Mouse (Mus musculus) forebrain, embryonic 12.5 days (tissue): ENCODE measurements at regions not wholly inside any gene's neighbourhood (a gene's known extent, or its start where the extent isn't known, plus 50 kb on each side); places are given as distances from the start of the nearest gene placed in this dataset.

Experiments used
- ATAC-seq: fragments of 200-750 bp; cut with Nextera tagmentation; 2 replicates; pipeline ENCODE4 v1.8.0; 2017; ENCODE audit warnings: moderate TSS enrichment; ENCODE audit not compliant: low FRiP score
- H3K27ac ChIP-seq: fragments of 300-500 bp; sonication (generic); 2 replicates; pipeline ENCODE4 v1.5.1; 2016; ENCODE audit warnings: mild to moderate bottlenecking
- H3K27me3 ChIP-seq: fragments of 300-500 bp; sonication (generic); 2 replicates; pipeline ENCODE4 v1.6.1; 2016; ENCODE audit warnings: mild to moderate bottlenecking
- H3K36me3 ChIP-seq: fragments of 300-500 bp; sonication (generic); replicated peaks from 2 replicates; pipeline ENCODE4 v1.6.1; 2016; ENCODE audit warnings: mild to moderate bottlenecking
- H3K4me1 ChIP-seq: fragments of 300-500 bp; sonication (generic); 2 replicates; pipeline ENCODE4 v1.6.1; 2016
- H3K4me2 ChIP-seq: fragments of 300-500 bp; sonication (generic); 2 replicates; pipeline ENCODE4 v1.6.1; 2016; ENCODE audit warnings: mild to moderate bottlenecking, moderate library complexity
- H3K4me3 ChIP-seq: fragments of 300-500 bp; sonication (generic); replicated peaks from 2 replicates; pipeline ENCODE4 v1.5.1; 2016; ENCODE audit warnings: mild to moderate bottlenecking
- H3K9ac ChIP-seq: fragments of 300-500 bp; sonication (generic); 2 replicates; pipeline ENCODE4 v1.6.1; 2016; ENCODE audit warnings: mild to moderate bottlenecking
- H3K9me3 ChIP-seq: fragments of 300-500 bp; sonication (generic); 2 replicates; pipeline ENCODE4 v1.6.1; 2016
- WGBS: fragments of 180-500 bp; shearing (Covaris S2); methylation state at CpG from one replicate; pipeline ENCODE4 v1.1.7; 2016; 5-methylcytosine and 5-hydroxymethylcytosine counted together

DNA sequence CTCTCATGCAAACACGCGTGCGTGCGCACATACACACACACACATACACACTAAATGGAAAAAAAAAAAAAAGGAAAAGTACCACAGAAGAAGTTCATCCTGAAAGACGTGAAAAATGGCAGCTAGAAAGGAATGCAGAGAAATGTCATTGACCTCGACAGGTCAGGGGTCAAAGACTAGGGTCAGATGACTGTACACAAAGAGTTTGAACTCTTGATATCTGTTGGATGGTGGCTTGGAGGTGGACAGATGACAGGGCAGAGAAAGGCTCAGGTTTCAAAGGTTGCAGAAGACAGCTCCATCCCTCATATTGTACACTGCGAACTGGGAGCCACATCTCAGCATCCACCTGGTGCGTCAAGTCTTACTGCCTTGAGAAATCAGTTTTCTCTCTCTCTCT is 112.5 kb downstream of the Cd83 start:
- Histone ChIP-seq H3K36me3 (no peaks in the 10 kb centered on the region), H3K27me3 (no peaks in the 10 kb centered on the region; the same call in 1 of the 2 replicates), H3K4me3 (no peak overlapping the region), H3K9me3 (no peaks in the 10 kb centered on the region), H3K9ac (no peak overlapping the region), H3K4me2 (no peak overlapping the region), H3K27ac (no peak overlapping the region), H3K4me1 (peaks cover 8% of the 10 kb centered on the region)
- WGBS: 94% methylated on average over 8 of the region's 8 CpGs
- ATAC-seq: no peak

DNA sequence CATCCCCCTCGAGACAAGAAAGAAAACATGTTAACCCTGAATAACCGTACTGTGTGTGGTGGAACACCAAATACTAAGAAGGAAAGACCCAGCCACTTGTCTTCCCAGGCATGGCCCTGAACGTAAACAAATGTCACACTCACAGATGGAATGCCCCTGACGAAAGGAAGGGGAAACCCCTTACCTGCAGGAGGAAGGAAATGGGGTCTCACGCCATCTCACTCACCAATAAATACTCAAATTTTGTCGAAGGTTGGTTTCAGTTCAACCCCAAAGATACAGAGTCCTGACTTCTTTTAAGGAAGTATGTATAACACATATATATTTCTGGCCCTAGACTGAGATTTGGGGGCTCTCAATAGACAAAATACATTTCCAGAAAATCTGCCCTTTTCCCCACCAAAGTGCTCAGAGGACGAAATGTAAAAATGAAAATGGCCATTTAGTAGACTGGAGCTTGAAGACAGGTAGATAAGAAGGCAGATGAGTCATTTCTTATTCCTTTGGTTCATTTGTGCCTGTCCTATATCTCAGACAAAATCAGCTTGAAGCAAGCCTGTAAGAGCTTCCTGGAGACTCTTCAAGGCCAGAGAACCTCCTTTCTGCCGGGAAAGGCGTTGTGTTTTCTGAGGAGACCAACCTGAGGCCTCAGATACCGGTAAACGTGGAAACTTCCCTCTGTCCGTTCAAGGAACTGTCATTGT is 114.1 kb downstream of the Cd83 start:
- Histone ChIP-seq H3K36me3 (no peaks in the 10 kb centered on the region), H3K27me3 (no peaks in the 10 kb centered on the region; the same call in 1 of the 2 replicates), H3K4me2 (no peak overlapping the region), H3K27ac (no peak overlapping the region), H3K4me3 (no peak overlapping the region), H3K9ac (no peak overlapping the region), H3K4me1 (peaks cover 5% of the 10 kb centered on the region), H3K9me3 (no peaks in the 10 kb centered on the region)
- ATAC-seq: no peak
- WGBS: 86% methylated on average over 12 of the region's 12 CpGs

DNA sequence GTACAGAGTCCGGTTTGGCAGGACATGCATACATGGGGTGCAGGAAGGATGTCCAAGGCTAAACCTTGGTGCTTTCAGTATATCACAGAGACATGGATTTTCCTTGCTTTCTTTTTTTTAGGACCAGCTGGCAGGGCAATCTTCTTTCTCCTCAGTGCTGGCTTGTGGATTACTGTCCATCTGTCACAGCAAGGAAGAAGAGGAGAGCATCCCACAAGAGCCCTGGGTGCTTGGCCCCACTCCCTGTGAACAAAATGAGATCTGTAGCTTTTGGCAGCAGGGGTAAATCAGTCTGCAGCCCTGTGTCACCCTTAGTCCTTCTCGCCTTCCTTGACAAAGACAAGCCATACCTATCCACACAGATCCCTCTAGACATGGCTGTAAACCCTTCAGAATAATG is 115.5 kb downstream of the Cd83 start:
- Histone ChIP-seq H3K27ac (no peak overlapping the region), H3K4me3 (no peak overlapping the region), H3K9ac (no peak overlapping the region), H3K36me3 (no peaks in the 10 kb centered on the region), H3K9me3 (no peaks in the 10 kb centered on the region), H3K27me3 (peaks cover 5% of the 10 kb centered on the region), H3K4me2 (no peak overlapping the region), H3K4me1 (peaks cover 11% of the 10 kb centered on the region)
- WGBS: 87% methylated on average over 2 of the region's 2 CpGs
- no peak for ATAC-seq

DNA sequence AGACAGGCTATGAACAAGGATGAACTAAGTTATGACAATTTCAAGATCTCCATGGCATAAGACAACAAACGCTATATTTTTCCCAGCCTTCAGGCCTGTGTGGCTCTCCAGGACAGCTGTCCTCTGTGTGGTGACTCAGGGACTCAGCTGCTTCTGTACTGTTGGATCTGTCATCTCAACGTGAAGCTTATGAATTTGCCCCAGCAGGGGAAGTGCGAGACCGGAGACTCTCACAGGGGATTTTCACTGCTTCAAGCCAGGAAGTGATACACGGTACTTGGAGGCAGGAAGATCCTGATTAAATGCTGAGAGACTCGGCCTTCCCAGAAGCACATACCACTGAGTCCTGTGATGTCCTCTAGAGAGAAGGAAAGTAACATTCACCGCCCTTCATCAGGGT is 116.2 kb downstream of the Cd83 start:
- Histone ChIP-seq H3K27me3 (peaks cover 6% of the 10 kb centered on the region), H3K27ac (no peak overlapping the region), H3K4me3 (no peak overlapping the region), H3K4me1 (peaks cover 9% of the 10 kb centered on the region), H3K9ac (no peak overlapping the region), H3K36me3 (no peaks in the 10 kb centered on the region), H3K9me3 (no peaks in the 10 kb centered on the region), H3K4me2 (no peak overlapping the region)
- ATAC-seq: no peak
- WGBS: 81% methylated on average over 7 of the region's 7 CpGs

DNA sequence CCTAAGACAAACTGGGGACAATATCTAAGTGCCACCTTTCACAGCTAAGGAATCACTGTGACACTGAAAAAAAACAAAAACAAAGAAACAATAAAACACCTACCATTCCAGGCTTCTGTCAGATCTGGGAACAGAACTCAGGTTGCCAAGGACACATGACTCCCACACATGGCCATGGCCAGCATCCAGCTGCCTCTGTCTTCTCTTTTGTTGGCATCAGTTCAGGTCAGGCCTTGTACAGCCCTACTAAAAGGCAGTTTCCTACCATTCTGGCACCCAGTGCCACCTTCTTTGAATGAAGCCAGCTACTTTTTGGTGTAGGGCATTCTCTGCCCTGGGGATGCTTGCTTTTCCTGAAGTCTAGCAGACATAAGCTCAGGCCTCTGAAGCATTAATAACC is 118.8 kb downstream of the Cd83 start:
- H3K4me1 ChIP-seq: peaks cover 17% of the 10 kb centered on the region
- no peak overlapping the region for H3K4me3 ChIP-seq
- no peak overlapping the region for H3K4me2 ChIP-seq
- no peaks in the 10 kb centered on the region for H3K36me3 ChIP-seq
- ATAC-seq: no peak
- peaks cover 6% of the 10 kb centered on the region for H3K27me3 ChIP-seq
- no peak overlapping the region for H3K27ac ChIP-seq
- no peak overlapping the region for H3K9ac ChIP-seq
- H3K9me3 ChIP-seq: no peaks in the 10 kb centered on the region

DNA sequence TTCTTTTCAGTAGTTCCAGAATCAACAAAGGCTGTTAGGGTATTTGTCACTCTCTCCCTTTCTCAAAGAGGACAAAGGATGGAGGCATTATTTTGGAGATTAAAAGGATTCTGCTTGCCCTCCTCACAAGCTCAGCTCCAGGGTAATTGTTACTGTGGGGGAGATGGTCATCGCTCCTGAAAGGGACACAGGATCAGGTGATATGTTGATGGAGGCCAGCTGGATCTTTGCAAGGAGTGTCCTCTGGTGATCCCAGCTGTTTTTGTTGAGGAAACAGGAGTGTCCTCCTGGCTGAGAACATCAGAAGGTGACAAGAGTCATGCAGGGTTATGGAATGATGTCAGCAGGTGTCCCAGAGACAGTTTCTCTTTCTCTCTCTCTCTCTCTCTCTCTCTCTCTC is 119.7 kb downstream of the Cd83 start:
- peaks cover 25% of the 10 kb centered on the region for H3K4me1 ChIP-seq
- no peak overlapping the region for H3K27ac ChIP-seq
- no peak for ATAC-seq
- H3K9ac ChIP-seq: no peak overlapping the region
- H3K9me3 ChIP-seq: no peaks in the 10 kb centered on the region
- H3K36me3 ChIP-seq: no peaks in the 10 kb centered on the region
- H3K27me3 ChIP-seq: peaks cover 14% of the 10 kb centered on the region
- H3K4me3 ChIP-seq: no peak overlapping the region
- no peak overlapping the region for H3K4me2 ChIP-seq
- 8% methylated on average over 1 of the region's 1 CpGs for WGBS

DNA sequence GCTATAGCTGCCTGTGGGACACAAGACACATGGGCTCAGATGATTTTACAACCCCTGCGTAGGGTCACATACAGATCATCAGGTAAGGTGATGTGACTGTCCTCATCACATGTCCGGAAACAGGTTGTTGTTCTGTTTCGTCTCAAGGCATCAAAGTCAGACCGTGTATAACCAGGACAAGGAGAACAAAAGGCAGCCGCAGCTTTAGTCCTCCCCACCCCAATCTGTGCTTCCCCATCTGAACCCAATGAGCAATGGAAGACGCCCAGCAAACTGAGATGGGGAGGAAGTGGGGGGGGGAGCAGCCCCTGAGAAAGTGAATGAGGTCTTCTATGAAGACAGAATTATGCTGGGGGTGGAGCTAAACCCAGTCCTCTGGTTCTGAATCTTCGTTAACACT is 121.7 kb downstream of the Cd83 start:
- ATAC-seq: no peak
- Histone ChIP-seq H3K9ac (no peak overlapping the region), H3K4me3 (no peak overlapping the region), H3K4me2 (no peak overlapping the region), H3K4me1 (peaks cover 31% of the 10 kb centered on the region), H3K36me3 (no peaks in the 10 kb centered on the region), H3K27me3 (peaks cover 14% of the 10 kb centered on the region), H3K27ac (no peak overlapping the region), H3K9me3 (no peaks in the 10 kb centered on the region)
- 76% methylated on average over 7 of the region's 7 CpGs for WGBS

DNA sequence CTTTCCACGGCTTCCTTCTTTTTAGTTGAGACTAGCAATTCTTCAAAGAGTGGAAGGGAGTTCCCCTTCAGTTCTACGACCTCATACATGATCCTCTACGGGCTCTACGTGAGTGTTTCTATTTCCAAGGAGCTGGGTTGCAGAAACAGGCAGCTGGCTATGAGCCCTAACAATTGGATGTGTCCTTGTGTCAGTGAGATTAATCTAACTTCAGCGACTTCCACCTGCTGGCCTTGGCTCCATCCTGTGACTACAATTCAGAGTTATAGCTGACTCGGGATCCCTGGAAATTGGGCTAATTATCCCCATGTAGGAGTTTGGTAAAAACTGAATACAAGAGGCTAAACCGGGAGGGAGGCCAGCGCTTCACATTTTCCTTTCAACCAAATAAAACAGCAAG is 122.8 kb downstream of the Cd83 start:
- Histone ChIP-seq H3K9me3 (no peaks in the 10 kb centered on the region), H3K36me3 (no peaks in the 10 kb centered on the region), H3K4me1 (peaks cover 31% of the 10 kb centered on the region), H3K4me3 (no peak overlapping the region), H3K27ac (no peak overlapping the region), H3K4me2 (no peak overlapping the region), H3K27me3 (peaks cover 14% of the 10 kb centered on the region), H3K9ac (no peak overlapping the region)
- no peak for ATAC-seq
- 67% methylated on average over 8 of the region's 8 CpGs for WGBS

DNA sequence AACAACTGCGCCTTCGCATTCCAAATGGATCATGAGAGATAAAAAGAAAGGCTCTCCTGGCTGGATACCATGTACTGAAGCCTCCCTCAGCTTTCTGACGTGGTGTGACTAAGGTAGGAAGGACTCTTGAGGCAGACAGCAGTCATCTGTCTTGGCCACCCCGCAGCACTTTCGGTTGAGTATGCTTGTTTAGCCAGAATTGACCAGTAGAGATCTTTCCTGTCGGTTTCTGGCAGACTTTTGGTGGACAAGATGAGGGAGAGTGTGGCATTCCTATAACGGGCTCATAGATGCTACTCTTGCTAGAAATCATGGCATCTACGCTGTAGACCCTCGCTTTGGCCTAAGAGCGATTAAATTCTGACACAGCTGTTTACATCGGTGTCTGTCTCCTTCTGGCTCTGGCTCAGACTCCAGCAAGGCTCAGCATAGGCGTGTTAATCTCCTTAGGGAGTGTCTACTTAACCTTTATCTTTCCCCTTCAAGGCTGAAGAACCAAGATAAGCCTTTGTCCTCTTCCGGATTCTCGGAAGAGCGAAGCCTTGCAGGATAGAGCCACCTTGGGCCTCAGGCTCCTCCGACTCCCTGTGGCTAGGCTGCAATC is 123.6 kb downstream of the Cd83 start:
- WGBS: 58% methylated on average over 16 of the region's 16 CpGs
- H3K4me2 ChIP-seq: no peak overlapping the region
- H3K4me1 ChIP-seq: peaks cover 31% of the 10 kb centered on the region
- no peak overlapping the region for H3K4me3 ChIP-seq
- no peak overlapping the region for H3K9ac ChIP-seq
- H3K36me3 ChIP-seq: no peaks in the 10 kb centered on the region
- H3K27me3 ChIP-seq: peaks cover 14% of the 10 kb centered on the region
- H3K9me3 ChIP-seq: no peaks in the 10 kb centered on the region
- no peak overlapping the region for H3K27ac ChIP-seq
- no peak for ATAC-seq

DNA sequence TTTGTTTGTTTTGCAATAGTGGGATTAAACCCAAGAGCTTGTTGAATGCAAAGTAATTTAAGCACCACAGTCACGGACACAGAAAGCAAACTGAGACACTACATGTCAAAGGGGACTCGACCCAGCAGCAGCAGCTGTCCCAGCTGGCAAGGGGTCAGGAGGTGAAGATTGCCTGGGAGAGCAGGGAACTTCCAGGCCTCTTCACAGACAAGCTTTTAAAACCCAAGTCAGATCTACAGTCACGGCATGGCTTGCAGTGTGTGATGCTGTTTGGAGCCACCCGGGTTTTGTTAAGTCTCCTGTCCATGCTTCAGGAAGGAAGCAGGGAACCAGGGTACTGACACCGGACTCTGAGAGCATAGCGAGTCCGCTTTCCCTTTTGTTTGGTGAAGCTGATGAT is 125.4 kb downstream of the Cd83 start:
- Histone ChIP-seq H3K36me3 (no peaks in the 10 kb centered on the region), H3K4me3 (no peak overlapping the region), H3K9me3 (0 out of 2 replicates have a peak, but pooled peaks cover 5% of the 10 kb centered on the region), H3K9ac (no peak overlapping the region), H3K4me1 (peaks cover 25% of the 10 kb centered on the region), H3K27ac (no peak overlapping the region), H3K27me3 (peaks cover 10% of the 10 kb centered on the region), H3K4me2 (no peak overlapping the region)
- no peak for ATAC-seq
- WGBS: 54% methylated on average over 7 of the region's 7 CpGs

DNA sequence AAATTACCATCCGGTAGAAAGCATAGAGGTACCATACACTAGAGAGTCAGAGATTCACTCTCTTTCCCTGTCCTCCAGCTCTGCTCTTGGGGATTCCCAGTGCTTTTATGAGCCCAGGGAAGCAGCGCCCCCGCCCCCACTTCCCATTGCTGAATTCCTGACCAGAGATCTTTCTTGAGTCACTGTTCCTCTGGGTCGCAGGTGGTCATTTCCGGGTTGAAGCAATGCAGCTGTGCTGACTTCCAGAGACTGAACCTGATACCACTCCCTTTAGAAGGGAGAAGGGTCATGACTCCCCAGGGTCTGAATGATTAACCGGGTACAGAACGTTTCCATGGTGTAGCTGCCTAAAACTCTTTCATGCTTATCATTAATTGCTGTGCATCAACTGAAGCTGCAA is 128.9 kb downstream of the Cd83 start:
- Histone ChIP-seq H3K4me3 (no peak overlapping the region), H3K4me1 (peaks cover 13% of the 10 kb centered on the region), H3K9ac (no peak overlapping the region), H3K9me3 (0 out of 2 replicates have a peak, but pooled peaks cover 8% of the 10 kb centered on the region), H3K27me3 (0 out of 2 replicates have a peak, but pooled peaks cover 8% of the 10 kb centered on the region), H3K36me3 (no peaks in the 10 kb centered on the region), H3K4me2 (no peak overlapping the region), H3K27ac (no peak overlapping the region)
- ATAC-seq: no peak
- WGBS: 65% methylated on average over 7 of the region's 7 CpGs

DNA sequence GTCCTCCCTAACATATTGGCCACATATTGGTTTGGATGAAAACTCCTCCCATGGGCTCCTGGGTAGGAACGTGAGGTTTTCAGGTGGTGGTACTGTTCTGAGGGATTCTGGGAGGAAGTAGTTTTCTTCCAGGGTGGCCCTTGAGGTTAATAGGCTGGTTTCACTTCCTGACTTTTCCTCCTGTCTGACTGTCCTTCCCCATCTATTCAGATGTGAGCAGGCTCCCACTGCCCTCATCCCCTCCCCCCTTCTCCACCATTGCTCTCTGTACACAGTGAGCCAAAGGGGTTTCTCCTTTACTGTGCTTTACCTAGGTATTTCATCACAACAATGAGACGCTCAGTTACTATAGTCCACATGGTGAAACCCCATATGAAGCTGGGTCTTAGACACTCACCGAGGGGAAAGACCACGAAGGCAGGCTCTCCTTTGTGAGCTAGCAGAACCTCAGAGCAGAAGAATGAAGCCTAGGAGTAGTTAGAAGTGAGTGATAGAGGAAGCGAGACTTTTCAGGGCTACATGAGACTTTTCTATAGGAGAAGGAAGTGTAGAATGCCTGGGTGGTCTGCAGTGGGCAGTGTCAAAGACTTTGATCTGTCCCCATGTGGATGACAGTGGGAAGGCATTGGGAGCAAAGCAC is 135.3 kb downstream of the Cd83 start:
- Histone ChIP-seq H3K27me3 (no peaks in the 10 kb centered on the region), H3K4me3 (no peak overlapping the region), H3K36me3 (no peaks in the 10 kb centered on the region), H3K9ac (no peak overlapping the region), H3K4me1 (no peaks in the 10 kb centered on the region; the same call in 1 of the 2 replicates), H3K27ac (no peak overlapping the region), H3K4me2 (no peak overlapping the region), H3K9me3 (0 out of 2 replicates have a peak, but pooled peaks cover 3% of the 10 kb centered on the region)
- no peak for ATAC-seq
- WGBS: 86% methylated on average over 5 of the region's 5 CpGs
